ENCODE assay signal across 13 mouse cellular contexts in the genomic region with DNA sequence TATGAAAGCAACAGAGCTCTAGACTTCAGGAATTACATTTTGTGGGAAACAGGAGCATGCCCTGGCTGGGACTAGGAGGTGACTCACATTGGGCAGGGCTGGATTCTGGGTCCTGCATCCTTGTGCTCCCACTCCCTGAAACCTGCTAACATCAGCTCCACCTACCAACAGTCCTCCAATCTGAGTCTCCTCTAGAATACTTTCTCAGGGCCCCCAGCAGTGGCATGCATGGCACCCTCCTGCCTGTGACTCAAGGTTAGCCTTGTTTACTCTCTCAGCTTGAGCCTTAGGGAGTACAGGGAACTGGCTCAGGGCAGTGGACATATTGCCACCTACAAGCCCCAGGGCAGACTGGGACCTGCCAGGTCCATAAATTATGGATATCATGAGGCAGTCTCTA. TPM values are rescaled to one million over a fixed set of nuclear protein-coding genes. Genes with fewer than 3 reads are reported as not detected.
"Had no signal": no experiment of that assay in that cellular context is flagged by ENCODE, and none has a peak within 500 bp of the region (broad histone marks: within the 10 kb centered on the region; RNA-seq: fewer than 3 reads in every experiment).

No protein-coding gene starts in this region.

- ATAC-seq: midbrain, embryonic 16.5 days had no signal

- H3K9me3 ChIP-seq: limb, embryonic 13.5 days; midbrain, embryonic 10.5 days; neural tube, embryonic 13.5 days had no signal

- H3K27ac ChIP-seq: limb, embryonic 13.5 days; liver, embryonic 14.5 days; midbrain, embryonic 10.5 days; neural tube, embryonic 13.5 days had no signal

- H3K4me2 ChIP-seq: limb, embryonic 13.5 days; neural tube, embryonic 13.5 days had no signal

- H3K4me3 ChIP-seq: limb, embryonic 13.5 days; midbrain, embryonic 10.5 days; neural tube, embryonic 13.5 days had no signal

- H3K36me3 ChIP-seq: limb, embryonic 13.5 days; midbrain, embryonic 10.5 days; neural tube, embryonic 13.5 days had no signal

- DNase-seq: left cerebral cortex, postnatal 4 days; right cerebral cortex, postnatal 14 days; thymus, adult 18-20 months; thymus, postnatal 14 days had no signal

- H3K9ac ChIP-seq: limb, embryonic 13.5 days; liver, embryonic 14.5 days; neural tube, embryonic 13.5 days had no signal

RNA-seq across cellular contexts. Expression of a gene that starts 1.5 kb away (rescaled TPM):
- polyA plus RNA-seq: large intestine, adult 2 months; limb, embryonic 13.5 days; liver, adult 2 months; liver, embryonic 14.5 days; lung, embryonic 16.5 days; midbrain, embryonic 10.5 days; midbrain, embryonic 16.5 days; neural tube, embryonic 13.5 days; spleen, adult 2 months had no signal

RNA-seq across cellular contexts. Expression of a gene that starts 3.9 kb away (rescaled TPM):
- polyA plus RNA-seq: limb, embryonic 13.5 days; liver, adult 2 months; lung, embryonic 16.5 days; midbrain, embryonic 10.5 days; midbrain, embryonic 16.5 days; neural tube, embryonic 13.5 days had no signal

RNA-seq across cellular contexts. Expression of a gene that starts 4.1 kb away (rescaled TPM):
- polyA plus RNA-seq: limb, embryonic 13.5 days; liver, adult 2 months; liver, embryonic 14.5 days; lung, embryonic 16.5 days; spleen, adult 2 months had no signal
